In the genomic region with DNA sequence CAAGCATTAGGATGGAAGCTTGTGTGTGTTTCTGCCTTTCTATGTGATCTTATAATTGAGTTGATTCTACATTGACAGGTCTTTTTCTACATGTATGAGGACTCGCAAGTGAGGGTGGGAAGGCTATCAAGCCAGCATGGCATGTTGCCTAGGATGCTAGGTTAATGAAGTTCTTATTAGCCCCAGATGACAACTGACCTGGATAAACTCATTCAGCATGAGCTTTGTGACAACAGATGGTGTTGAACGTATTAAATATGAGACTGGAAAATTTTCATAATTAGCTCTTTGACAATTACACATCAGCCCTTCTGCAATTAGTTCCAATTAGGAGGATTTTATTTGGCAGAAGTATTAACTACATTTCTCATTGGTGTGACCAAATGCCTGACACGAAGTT, we compare ENCODE assay signal across 20 mouse cellular contexts.
A peak's percentile ranks its signal among the peaks of the same experiment; 100 is the strongest.
DNase-seq lines count a peak whose midpoint lies in the region; ATAC-seq and TF ChIP-seq lines count a peak whose summit lies in the region.
"Had no signal": no experiment of that assay in that cellular context is flagged by ENCODE, and none has a peak within 500 bp of the region (broad histone marks: within the 10 kb centered on the region; RNA-seq: fewer than 3 reads in every experiment).

No protein-coding gene starts in this region.

- no peak overlapping the region for H3K9ac ChIP-seq in forebrain, embryonic 16.5 days (replicated peaks; ENCODE audit: low read depth, low read length)
- H3K9ac ChIP-seq: embryonic facial prominence, embryonic 15.5 days had no signal

- ATAC-seq in forebrain, embryonic 16.5 days, result peak; percentile 57; the same call in 1 of the 2 replicates
- ATAC-seq in megakaryocyte, adult 5-6 weeks (ENCODE audit: poor library complexity, severe bottlenecking), result no peak
- ATAC-seq: inflammation-experienced regulatory T-cells, adult 6 months; lung, postnatal 0 days; midbrain, embryonic 16.5 days had no signal

- no peak overlapping the region for H3K4me3 ChIP-seq in forebrain, embryonic 16.5 days (replicated peaks; ENCODE audit: low read length)
- no peak overlapping the region for H3K4me3 ChIP-seq in forebrain, embryonic 10.5 days
- H3K4me3 ChIP-seq: embryonic facial prominence, embryonic 15.5 days; heart, adult 2 months; layer of hippocampus, adult 2 months had no signal

- H3K27ac ChIP-seq in forebrain, embryonic 16.5 days (ENCODE audit: low read length), result 0 out of 2 replicates have a peak overlapping the region, but pooled peaks have one; percentile 9
- H3K27ac ChIP-seq in forebrain, embryonic 10.5 days, result no peak overlapping the region
- H3K27ac ChIP-seq: embryonic facial prominence, embryonic 15.5 days; heart, adult 2 months had no signal

- H3K36me3 ChIP-seq in forebrain, embryonic 16.5 days (ENCODE audit: control insufficient read depth, insufficient read depth), result no peaks in the 10 kb centered on the region
- no peaks in the 10 kb centered on the region for H3K36me3 ChIP-seq in forebrain, embryonic 10.5 days (replicated peaks)
- H3K36me3 ChIP-seq: embryonic facial prominence, embryonic 15.5 days had no signal

- no peak for DNase-seq in forebrain, embryonic 10.5 days (ENCODE audit: extremely low spot score, low spot score)
- peak; percentile 77 for DNase-seq in brain, embryonic 14.5 days (ENCODE audit: low read depth)
- DNase-seq in cerebellum, adult 9-10 months, result peak; percentile 78
- DNase-seq in retina, postnatal 1 day, result peak; percentile 94
- no peak for DNase-seq in heart, postnatal 14 days
- DNase-seq: gastrocnemius, postnatal 25 days; heart, adult 2 months; kidney, adult 8-10 months; kidney, postnatal 14 days; liver; thymus, adult 18-20 months; thymus, postnatal 4 days had no signal

- intact Hi-C loops in heart, postnatal 14 days (cut with DNase I), result no loop called here

- H3K27me3 ChIP-seq in forebrain, embryonic 16.5 days (replicated peaks; ENCODE audit: control insufficient read depth, insufficient read depth, low read length), result no peaks in the 10 kb centered on the region
- H3K27me3 ChIP-seq in forebrain, embryonic 10.5 days (ENCODE audit: poor library complexity, severe bottlenecking), result no peaks in the 10 kb centered on the region
- H3K27me3 ChIP-seq: CH12.LX; embryonic facial prominence, embryonic 15.5 days had no signal

- WGBS in forebrain, embryonic 16.5 days, result 33% methylated on average over 3 of the region's 3 CpGs
- WGBS in forebrain, embryonic 10.5 days, result 81% methylated on average over 3 of the region's 3 CpGs

- H3K4me1 ChIP-seq in forebrain, embryonic 16.5 days (replicated peaks; ENCODE audit: control insufficient read depth, insufficient read depth, low read length), result 0 out of 2 replicates have a peak, but pooled peaks cover 7% of the 10 kb centered on the region
- peaks cover 5% of the 10 kb centered on the region; the same call in 1 of the 2 replicates for H3K4me1 ChIP-seq in forebrain, embryonic 10.5 days
- H3K4me1 ChIP-seq: embryonic facial prominence, embryonic 15.5 days had no signal

- no peaks in the 10 kb centered on the region for H3K9me3 ChIP-seq in forebrain, embryonic 16.5 days (ENCODE audit: control insufficient read depth, low read length)
- no peaks in the 10 kb centered on the region for H3K9me3 ChIP-seq in forebrain, embryonic 10.5 days
- H3K9me3 ChIP-seq: embryonic facial prominence, embryonic 15.5 days had no signal

- TF ChIP-seq POLR2A in brain, embryonic 14.5 days (IDR thresholded peaks at IDR 0.05; ENCODE audit: borderline replicate concordance, extremely low read depth, insufficient read depth, insufficient read length, poor library complexity, severe bottlenecking), result no peak

- H3K4me2 ChIP-seq in forebrain, embryonic 16.5 days (ENCODE audit: low read length), result no peak overlapping the region
- H3K4me2 ChIP-seq: embryonic facial prominence, embryonic 15.5 days had no signal

- no peak for TF ChIP-seq CTCF in brain, embryonic 14.5 days (IDR thresholded peaks at IDR 0.05; ENCODE audit: borderline replicate concordance, extremely low read depth, insufficient read depth, insufficient read length)

Comparison
In these comparisons a context has a peak if more than half of its experiments do, and no peak if none do; other contexts are left out.
1. DNase-seq: peak in brain, embryonic 14.5 days (single experiment), cerebellum, adult 9-10 months (single experiment) and retina, postnatal 1 day (single experiment); none in forebrain, embryonic 10.5 days (single experiment) and heart, postnatal 14 days (0 of 2).